Mouse (Mus musculus) myocyte (in vitro differentiated cells): ENCODE measurements at regions not wholly inside any gene's neighbourhood (a gene's known extent, or its start where the extent isn't known, plus 50 kb on each side); places are given as distances from the start of the nearest gene placed in this dataset.

Experiments
- MYOD1 ChIP-seq, 3 experiments: IDR thresholded peaks; one replicate each; pipeline ENCODE4 v1.6.1; 2011; ENCODE audit warnings: control low read depth in 2 of 3, low read depth in 2 of 3, mild to moderate bottlenecking in 2 of 3, moderate library complexity in 1 of 3; ENCODE audit not compliant: insufficient read length in 2 of 3, control insufficient read depth in 1 of 3
- MYOG ChIP-seq, 3 experiments: IDR thresholded peaks; one replicate each; pipeline ENCODE4 v1.6.1; 2011; ENCODE audit warnings: control low read depth in 2 of 3, low read depth in 2 of 3, mild to moderate bottlenecking in 2 of 3; ENCODE audit not compliant: insufficient read length in 2 of 3, control insufficient read depth in 1 of 3, insufficient read depth in 1 of 3
- POLR2A ChIP-seq: IDR thresholded peaks from one replicate; pipeline ENCODE4 v1.6.1; 2011; ENCODE audit warnings: low read depth, mild to moderate bottlenecking, control low read depth, moderate library complexity; ENCODE audit not compliant: insufficient read length
- REST ChIP-seq: IDR thresholded peaks from one replicate; pipeline ENCODE4 v1.6.1; 2011; ENCODE audit warnings: mild to moderate bottlenecking, control low read depth, moderate library complexity; ENCODE audit not compliant: insufficient read depth, insufficient read length
- TCF12 ChIP-seq: IDR thresholded peaks from one replicate; pipeline ENCODE4 v1.6.1; 2011; ENCODE audit warnings: mild to moderate bottlenecking, control low read depth; ENCODE audit not compliant: poor library complexity, insufficient read depth, severe bottlenecking
- USF1 ChIP-seq: IDR thresholded peaks from one replicate; pipeline ENCODE4 v1.6.1; 2011; ENCODE audit warnings: low read depth, mild to moderate bottlenecking, control low read depth, moderate library complexity

GRCm38 (mm10) chr6:100447211-100447610, 159.9 kb upstream of the Rybp start:
- TF ChIP-seq TCF12: no peak
- TF ChIP-seq MYOG (IDR thresholded peaks at IDR 0.05; ENCODE audit: control insufficient read depth in 1 of 3, insufficient read depth in 1 of 3, insufficient read length in 2 of 3, low read depth in 2 of 3): no peak
- no peak for TF ChIP-seq MYOD1 (IDR thresholded peaks at IDR 0.05; ENCODE audit: control insufficient read depth in 1 of 3, insufficient read length in 2 of 3, low read depth in 2 of 3)
- no peak for TF ChIP-seq POLR2A
- TF ChIP-seq REST: no peak
- TF ChIP-seq USF1: no peak
